Mouse (Mus musculus): Measurements from ENCODE around the gene Stk38l. TPM values are rescaled to one million over a fixed set of nuclear protein-coding genes. Genes with fewer than 3 reads are reported as not detected.

The Stk38l gene
- polyA plus RNA-seq (2014; fragmentation: Nextera tagmentation; extraction: Ambion mirVana): 19.4 and 20.1 TPM in 2 replicates

DNA sequence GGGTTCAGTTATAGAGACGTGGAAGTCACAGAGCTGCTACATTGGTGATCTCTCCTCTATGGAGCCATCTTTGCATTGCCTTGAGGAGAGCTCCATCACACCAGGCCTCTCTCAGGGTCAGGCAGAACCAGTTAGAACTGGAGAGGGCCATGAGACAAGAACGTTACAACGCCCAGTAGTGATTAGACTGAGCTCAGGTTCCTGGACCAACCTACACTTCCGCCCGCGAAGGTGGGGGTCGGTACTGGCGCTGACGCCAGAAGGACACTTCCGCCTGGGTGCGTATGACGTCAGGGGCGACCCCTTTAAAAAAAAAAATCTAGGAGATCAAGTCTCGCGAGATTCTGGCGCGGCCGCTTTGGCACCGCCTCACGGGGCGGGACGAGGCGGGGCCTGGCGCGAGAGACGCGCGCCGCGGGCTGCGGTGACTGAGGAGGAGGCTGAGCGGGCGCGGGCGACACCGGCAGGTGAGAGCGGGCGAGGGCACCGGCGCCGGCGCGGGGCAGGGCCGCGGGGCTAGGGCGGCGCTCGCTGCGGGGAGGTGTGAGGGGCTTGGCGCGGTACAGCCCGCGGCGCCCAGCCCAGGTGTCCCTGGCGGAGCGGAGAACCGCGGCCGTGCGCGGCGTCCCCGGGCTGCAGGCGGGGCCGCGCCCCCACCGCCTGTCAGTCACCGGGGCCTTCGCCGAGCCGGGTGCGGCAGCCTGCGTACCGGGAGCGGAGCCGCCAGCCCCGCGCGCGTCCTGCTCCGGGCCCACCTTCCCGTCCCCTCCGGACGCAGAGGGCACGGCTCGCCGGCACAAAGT is at the start of gene Stk38l:
Gene Stk38l, plus strand, starts transcription at position 415 of the 803 bp plus-strand sequence.
- peak within 1 kb of the TSS; percentile 24; the same call in 1 of the 2 replicates for H3K27ac ChIP-seq (ENCODE audit: low read depth, low read length)
- peak; percentile 97 for ATAC-seq (ENCODE audit: low FRiP score)

GRCm38 (mm10) chr6:146676904-146677303 is 47.9 kb upstream of the Stk38l start:
- Histone ChIP-seq H3K36me3 (ENCODE audit: control insufficient read depth, insufficient read depth, low read length) (no peaks in the 10 kb centered on the region), H3K4me3 (ENCODE audit: low read depth, low read length) (no peak overlapping the region), H3K4me1 (replicated peaks; ENCODE audit: control insufficient read depth, insufficient read depth, low read length) (no peaks in the 10 kb centered on the region), H3K4me2 (replicated peaks; ENCODE audit: low read depth, low read length) (no peak overlapping the region), H3K9ac (ENCODE audit: low read depth, low read length) (no peak overlapping the region), H3K9me3 (ENCODE audit: control insufficient read depth, low read length) (no peaks in the 10 kb centered on the region), H3K27ac (ENCODE audit: low read depth, low read length) (no peak overlapping the region), H3K27me3 (ENCODE audit: control insufficient read depth, insufficient read depth, low read length) (no peaks in the 10 kb centered on the region)
- ATAC-seq (ENCODE audit: low FRiP score): no peak
- 82% methylated on average over 10 of the region's 10 CpGs for WGBS
- DNase-seq (ENCODE audit: low spot score): no peak

More for the DNA sequence above, at the start of gene Stk38l:
- Histone ChIP-seq H3K4me2 (replicated peaks; ENCODE audit: low read depth, low read length) (peak within 1 kb of the TSS; percentile 73), H3K27me3 (ENCODE audit: control insufficient read depth, insufficient read depth, low read length) (no peaks in the 10 kb centered on the region), H3K9me3 (ENCODE audit: control insufficient read depth, low read length) (no peaks in the 10 kb centered on the region), H3K4me1 (replicated peaks; ENCODE audit: control insufficient read depth, insufficient read depth, low read length) (no peaks in the 10 kb centered on the region), H3K9ac (ENCODE audit: low read depth, low read length) (peak within 1 kb of the TSS; percentile 74), H3K36me3 (ENCODE audit: control insufficient read depth, insufficient read depth, low read length) (no peaks in the 10 kb centered on the region), H3K4me3 (ENCODE audit: low read depth, low read length) (peak within 1 kb of the TSS; percentile 88)
- 3% methylated on average over 66 of the region's 87 CpGs for WGBS
- DNase-seq (ENCODE audit: low spot score): peak; percentile 98

DNA sequence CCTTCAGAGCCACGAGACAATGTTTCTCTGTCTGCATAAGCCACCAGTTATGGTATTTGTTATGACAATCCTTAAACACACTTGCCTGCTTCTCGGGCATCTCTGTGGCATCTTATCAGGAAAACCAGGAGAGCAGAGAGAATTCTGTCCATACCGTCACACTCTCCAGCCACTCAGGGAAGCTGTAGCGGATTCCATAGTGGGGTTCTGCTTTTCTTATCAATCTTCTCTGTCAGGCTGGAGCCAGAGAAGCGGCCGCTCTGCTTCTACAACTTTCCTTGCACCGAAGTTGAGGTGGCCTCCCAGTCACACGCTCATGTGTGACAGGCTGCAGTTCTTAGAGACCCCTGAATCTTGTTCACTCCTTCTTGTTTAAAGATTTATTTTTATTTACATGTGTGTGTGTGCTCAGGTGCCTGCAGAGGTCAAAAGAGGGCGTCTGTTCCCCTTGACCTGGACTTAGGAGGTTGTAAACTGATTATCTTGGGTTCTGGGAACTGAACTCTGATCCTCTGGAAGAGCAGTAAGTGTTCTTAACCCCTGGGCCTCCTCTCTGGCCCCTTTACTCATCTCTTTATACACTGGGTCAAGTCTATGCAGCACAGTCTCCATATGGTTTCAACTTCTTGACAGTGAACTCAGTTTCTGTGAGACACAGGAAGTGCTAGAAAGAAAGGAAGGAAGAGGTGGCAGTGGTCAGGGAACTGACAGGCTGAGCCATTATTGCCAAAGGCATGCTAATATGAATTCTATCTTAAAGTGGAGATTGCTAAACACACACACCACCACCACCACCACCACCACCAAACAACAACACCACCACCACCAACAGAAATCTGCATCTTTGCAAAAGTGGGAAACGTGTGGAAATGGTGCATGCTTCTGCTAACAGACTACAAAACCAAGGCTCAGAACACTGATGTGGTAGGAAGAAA is 46.4 kb upstream of the Stk38l start:
- H3K27ac ChIP-seq (ENCODE audit: low read depth, low read length): no peak overlapping the region
- no peak overlapping the region for H3K9ac ChIP-seq (ENCODE audit: low read depth, low read length)
- no peak overlapping the region for H3K4me3 ChIP-seq (ENCODE audit: low read depth, low read length)
- ATAC-seq (ENCODE audit: low FRiP score): no peak
- H3K4me2 ChIP-seq (replicated peaks; ENCODE audit: low read depth, low read length): no peak overlapping the region
- no peak for DNase-seq (ENCODE audit: low spot score)
- WGBS: 82% methylated on average over 10 of the region's 10 CpGs
- no peaks in the 10 kb centered on the region for H3K36me3 ChIP-seq (ENCODE audit: control insufficient read depth, insufficient read depth, low read length)
- no peaks in the 10 kb centered on the region for H3K4me1 ChIP-seq (replicated peaks; ENCODE audit: control insufficient read depth, insufficient read depth, low read length)
- H3K9me3 ChIP-seq (ENCODE audit: control insufficient read depth, low read length): no peaks in the 10 kb centered on the region
- no peaks in the 10 kb centered on the region for H3K27me3 ChIP-seq (ENCODE audit: control insufficient read depth, insufficient read depth, low read length)

DNA sequence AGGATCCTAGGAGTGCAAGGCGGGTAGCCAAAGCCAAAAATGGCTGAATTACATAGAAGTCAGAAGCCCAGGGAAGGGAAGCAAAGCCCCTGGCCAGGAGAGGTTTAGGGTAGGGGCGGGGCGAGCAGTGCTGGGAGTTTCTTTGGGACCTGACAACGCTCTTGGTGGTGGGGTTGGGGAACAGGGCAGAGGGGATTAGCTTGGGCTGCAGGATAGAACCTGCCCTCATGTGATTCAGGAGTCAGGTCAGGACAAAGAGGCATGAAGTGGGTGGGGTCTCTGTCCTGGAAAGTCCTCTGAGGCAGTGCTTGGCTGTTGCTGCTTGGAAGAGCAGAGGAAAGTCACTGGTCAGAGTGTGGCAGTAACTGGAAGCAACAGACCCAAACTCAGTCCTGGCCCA is 40.9 kb upstream of the Stk38l start:
- Histone ChIP-seq H3K27me3 (ENCODE audit: control insufficient read depth, insufficient read depth, low read length) (no peaks in the 10 kb centered on the region), H3K4me1 (replicated peaks; ENCODE audit: control insufficient read depth, insufficient read depth, low read length) (no peaks in the 10 kb centered on the region), H3K27ac (ENCODE audit: low read depth, low read length) (no peak overlapping the region), H3K4me2 (replicated peaks; ENCODE audit: low read depth, low read length) (no peak overlapping the region), H3K9ac (ENCODE audit: low read depth, low read length) (no peak overlapping the region), H3K36me3 (ENCODE audit: control insufficient read depth, insufficient read depth, low read length) (no peaks in the 10 kb centered on the region), H3K4me3 (ENCODE audit: low read depth, low read length) (no peak overlapping the region), H3K9me3 (ENCODE audit: control insufficient read depth, low read length) (no peaks in the 10 kb centered on the region)
- no peak for ATAC-seq (ENCODE audit: low FRiP score)
- no peak for DNase-seq (ENCODE audit: low spot score)
- WGBS: 81% methylated on average over 4 of the region's 4 CpGs

- Histone ChIP-seq H3K36me3 (ENCODE audit: control insufficient read depth, insufficient read depth, low read length) (no peaks in the 10 kb centered on the region), H3K9ac (ENCODE audit: low read depth, low read length) (no peak overlapping the region), H3K27ac (ENCODE audit: low read depth, low read length) (no peak overlapping the region), H3K27me3 (ENCODE audit: control insufficient read depth, insufficient read depth, low read length) (no peaks in the 10 kb centered on the region), H3K9me3 (ENCODE audit: control insufficient read depth, low read length) (no peaks in the 10 kb centered on the region), H3K4me1 (replicated peaks; ENCODE audit: control insufficient read depth, insufficient read depth, low read length) (no peaks in the 10 kb centered on the region), H3K4me2 (replicated peaks; ENCODE audit: low read depth, low read length) (no peak overlapping the region), H3K4me3 (ENCODE audit: low read depth, low read length) (no peak overlapping the region)
- DNase-seq (ENCODE audit: low spot score): peak; percentile 5
- ATAC-seq (ENCODE audit: low FRiP score): no peak
- 86% methylated on average over 17 of the region's 17 CpGs for WGBS
Observed at GRCm38 (mm10) chr6:146685781-146686308, 39.0 kb upstream of the Stk38l start.

DNA sequence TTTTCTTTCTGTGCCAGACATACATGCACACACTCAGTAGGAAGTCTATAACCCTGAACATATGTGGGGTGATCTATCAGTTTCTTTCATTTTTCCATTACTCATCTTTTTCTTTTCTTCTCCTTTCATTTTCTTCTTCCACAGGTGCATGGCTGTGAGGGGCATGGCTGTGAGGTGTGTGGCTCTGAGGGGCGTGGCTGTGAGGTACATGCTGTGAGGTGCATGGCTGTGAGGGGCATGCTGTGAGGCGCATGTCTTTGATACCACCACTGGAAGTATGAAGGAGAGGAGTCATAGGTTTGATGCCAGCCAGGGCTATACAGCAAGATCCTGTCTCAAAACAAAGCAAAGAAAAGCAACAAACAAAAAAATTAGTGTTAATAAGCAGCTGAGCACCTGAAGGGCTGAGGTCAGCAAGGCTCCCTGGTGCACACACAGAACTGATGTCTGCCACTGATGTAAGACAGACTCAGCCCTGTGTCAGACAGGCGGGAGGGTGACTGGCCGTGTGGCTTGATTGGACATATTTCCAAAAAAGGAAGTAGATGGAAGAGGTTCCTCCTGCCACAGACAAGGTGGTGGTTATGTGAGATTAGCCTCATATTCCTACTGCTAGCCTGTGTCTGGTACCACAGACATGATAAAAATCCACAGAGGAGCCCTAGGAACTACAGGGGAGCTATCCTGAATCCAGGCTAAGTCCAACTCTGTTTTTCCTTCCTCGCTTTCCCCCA is 38.2 kb upstream of the Stk38l start:
- Histone ChIP-seq H3K27me3 (ENCODE audit: control insufficient read depth, insufficient read depth, low read length) (no peaks in the 10 kb centered on the region), H3K4me1 (replicated peaks; ENCODE audit: control insufficient read depth, insufficient read depth, low read length) (no peaks in the 10 kb centered on the region), H3K9me3 (ENCODE audit: control insufficient read depth, low read length) (no peaks in the 10 kb centered on the region), H3K27ac (ENCODE audit: low read depth, low read length) (no peak overlapping the region), H3K9ac (ENCODE audit: low read depth, low read length) (no peak overlapping the region), H3K4me3 (ENCODE audit: low read depth, low read length) (no peak overlapping the region), H3K4me2 (replicated peaks; ENCODE audit: low read depth, low read length) (no peak overlapping the region), H3K36me3 (ENCODE audit: control insufficient read depth, insufficient read depth, low read length) (no peaks in the 10 kb centered on the region)
- DNase-seq (ENCODE audit: low spot score): no peak
- ATAC-seq (ENCODE audit: low FRiP score): no peak
- 82% methylated on average over 5 of the region's 5 CpGs for WGBS

- DNase-seq (ENCODE audit: low spot score) (no peak), ATAC-seq (ENCODE audit: low FRiP score) (no peak)
- 90% methylated on average over 7 of the region's 7 CpGs for WGBS
- Histone ChIP-seq H3K27me3 (ENCODE audit: control insufficient read depth, insufficient read depth, low read length) (no peaks in the 10 kb centered on the region), H3K4me1 (replicated peaks; ENCODE audit: control insufficient read depth, insufficient read depth, low read length) (no peaks in the 10 kb centered on the region), H3K4me2 (replicated peaks; ENCODE audit: low read depth, low read length) (no peak overlapping the region), H3K9me3 (ENCODE audit: control insufficient read depth, low read length) (no peaks in the 10 kb centered on the region), H3K4me3 (ENCODE audit: low read depth, low read length) (no peak overlapping the region), H3K27ac (ENCODE audit: low read depth, low read length) (no peak overlapping the region), H3K9ac (ENCODE audit: low read depth, low read length) (no peak overlapping the region), H3K36me3 (ENCODE audit: control insufficient read depth, insufficient read depth, low read length) (no peaks in the 10 kb centered on the region)
Observed at GRCm38 (mm10) chr6:146688010-146688409, 36.8 kb upstream of the Stk38l start.

GRCm38 (mm10) chr6:146688861-146689260 is 35.9 kb upstream of the Stk38l start:
- no peak overlapping the region for H3K4me3 ChIP-seq (ENCODE audit: low read depth, low read length)
- H3K27ac ChIP-seq (ENCODE audit: low read depth, low read length): no peak overlapping the region
- no peaks in the 10 kb centered on the region for H3K27me3 ChIP-seq (ENCODE audit: control insufficient read depth, insufficient read depth, low read length)
- no peak overlapping the region for H3K9ac ChIP-seq (ENCODE audit: low read depth, low read length)
- no peaks in the 10 kb centered on the region for H3K4me1 ChIP-seq (replicated peaks; ENCODE audit: control insufficient read depth, insufficient read depth, low read length)
- H3K36me3 ChIP-seq (ENCODE audit: control insufficient read depth, insufficient read depth, low read length): no peaks in the 10 kb centered on the region
- H3K9me3 ChIP-seq (ENCODE audit: control insufficient read depth, low read length): no peaks in the 10 kb centered on the region
- WGBS: 88% methylated on average over 5 of the region's 5 CpGs
- ATAC-seq (ENCODE audit: low FRiP score): no peak
- H3K4me2 ChIP-seq (replicated peaks; ENCODE audit: low read depth, low read length): no peak overlapping the region
- no peak for DNase-seq (ENCODE audit: low spot score)
